Mouse (Mus musculus) kidney, adult 2 months (tissue): ENCODE measurements around the gene Id1.

ENCODE experiments used
- CTCF ChIP-seq: fragments of 200-500 bp; conservative IDR thresholded peaks from 2 replicates; pipeline ENCODE4 v1.5.1; 2011; ENCODE audit warnings: low read depth, mild to moderate bottlenecking, control low read depth, low read length, moderate library complexity, mixed read lengths; ENCODE audit not compliant: insufficient read depth, insufficient read length
- POLR2A ChIP-seq: fragments of 200-500 bp; IDR thresholded peaks from one replicate; pipeline ENCODE4 v1.6.1; 2011; ENCODE audit warnings: low read depth, low read length, control low read depth

DNA sequence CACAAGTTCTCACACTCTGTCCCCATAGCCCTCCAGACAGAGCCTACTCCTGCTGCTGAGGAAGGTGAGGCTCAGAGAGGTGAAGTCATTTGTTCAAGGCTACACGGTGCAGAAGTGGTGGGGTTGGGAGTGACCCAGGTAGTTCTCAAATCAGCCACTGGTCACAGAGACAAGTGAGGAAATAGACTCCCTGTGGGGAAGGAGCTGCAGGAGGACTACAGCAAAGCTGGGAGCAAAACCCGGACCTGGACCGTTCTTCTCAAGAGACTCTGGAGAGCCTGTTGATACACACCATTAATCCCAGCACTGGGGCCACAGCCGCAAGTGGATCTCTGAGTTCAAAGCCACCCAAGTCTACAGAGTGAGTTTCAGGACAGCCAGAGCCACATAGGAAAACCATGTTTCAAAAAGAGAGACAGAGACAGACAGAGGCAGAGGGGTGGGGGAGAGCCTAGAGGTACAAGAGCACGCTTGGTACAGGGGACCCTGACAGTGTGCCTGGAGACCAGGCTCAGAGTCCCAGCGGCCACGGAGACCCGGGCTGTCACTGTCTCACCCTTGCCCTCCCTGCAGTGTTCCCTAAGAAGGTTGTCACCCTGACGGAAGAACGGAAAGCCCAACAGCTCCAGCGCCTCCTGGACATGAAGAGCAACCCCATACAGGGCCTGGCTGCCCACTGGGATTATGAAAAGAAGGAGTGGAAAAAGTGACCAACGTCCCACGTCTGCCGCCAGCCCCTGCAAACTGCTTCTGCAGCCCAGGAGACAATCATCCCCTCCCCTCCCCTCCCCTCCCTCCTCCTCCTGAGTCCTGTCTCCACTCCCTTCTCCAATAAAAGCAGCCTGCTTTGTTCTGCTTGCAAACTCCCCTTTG is 28.4 kb downstream of the Id1 start:
- TF ChIP-seq POLR2A (no peak), CTCF (no peak)
